Mouse (Mus musculus) bone marrow macrophage, adult 2 months (primary cell): ENCODE results near the gene Creb1.

Source experiments
- CTCF ChIP-seq: IDR thresholded peaks from 2 replicates; pipeline ENCODE4 v1.5.1; 2012; ENCODE audit warnings: low read depth, mild to moderate bottlenecking, low read length, moderate library complexity
- POLR2A ChIP-seq: IDR thresholded peaks from 2 replicates; pipeline ENCODE4 v1.6.1; 2012; ENCODE audit warnings: mild to moderate bottlenecking, low read depth, low read length, borderline replicate concordance

GRCm38 (mm10) chr1:64522637-64523036, 9.8 kb upstream of the Creb1 start:
- no peak for TF ChIP-seq POLR2A
- no peak for TF ChIP-seq CTCF
